Mouse (Mus musculus) urinary bladder, postnatal 25 days (tissue): Measurements from ENCODE around the gene Prss42.

Experiments used
- DNase-seq: peaks from one replicate; pipeline ENCODE4 v3.0.0; 2022; ENCODE audit warnings: low spot score

Prss42 gene

GRCm38 (mm10) chr9:110797866-110798265, at the start of gene Prss42:
Gene Prss42 (plus strand): TSS chr9:110798166.
- DNase-seq, result no peak

- no peak for DNase-seq
These were observed 49.5 kb upstream of the Prss42 start for GRCm38 (mm10) chr9:110748451-110748850.

DNA sequence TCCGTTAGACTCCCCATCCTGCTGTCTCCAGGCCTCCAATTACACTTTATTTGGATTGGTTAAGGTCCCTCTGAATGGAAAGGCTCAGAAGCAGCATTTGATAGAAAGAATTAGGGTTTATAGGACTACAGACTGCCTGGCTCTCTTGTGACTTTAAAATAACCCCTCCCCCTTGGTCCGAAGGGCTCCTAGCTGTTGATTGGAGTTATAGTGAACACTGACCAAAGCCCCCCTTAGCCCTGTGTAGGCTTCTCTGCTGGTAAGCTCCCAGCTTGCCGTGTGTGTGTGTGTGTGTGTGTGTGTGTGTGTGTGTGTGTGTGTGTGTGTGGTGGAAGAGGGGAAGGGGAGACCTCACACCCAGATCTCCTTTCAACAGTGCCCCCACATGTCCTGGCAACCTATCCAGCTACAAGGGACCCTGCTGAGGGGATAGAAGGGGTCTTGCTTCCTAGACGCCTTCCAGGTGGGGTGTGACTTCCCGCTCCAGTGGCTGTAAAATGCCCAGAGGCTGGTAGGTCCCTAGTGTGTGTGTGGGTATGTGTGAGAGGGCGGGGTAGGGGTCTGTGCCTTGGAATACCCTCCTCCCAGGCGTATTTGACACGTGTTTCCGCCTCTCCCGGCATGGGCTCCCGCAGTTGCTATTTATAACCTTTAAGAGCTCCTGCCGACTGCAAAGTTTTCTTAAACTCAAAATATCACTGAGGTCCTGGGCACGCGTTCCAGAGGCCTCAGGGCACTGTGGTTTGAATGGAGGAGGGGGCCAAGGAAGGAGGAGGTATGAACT, 47.4 kb upstream of the Prss42 start:
- no peak for DNase-seq

- no peak for DNase-seq
These were observed 46.6 kb upstream of the Prss42 start for GRCm38 (mm10) chr9:110751412-110751811.

- DNase-seq, result no peak
These were observed 45.0 kb upstream of the Prss42 start for GRCm38 (mm10) chr9:110752917-110753435.

DNA sequence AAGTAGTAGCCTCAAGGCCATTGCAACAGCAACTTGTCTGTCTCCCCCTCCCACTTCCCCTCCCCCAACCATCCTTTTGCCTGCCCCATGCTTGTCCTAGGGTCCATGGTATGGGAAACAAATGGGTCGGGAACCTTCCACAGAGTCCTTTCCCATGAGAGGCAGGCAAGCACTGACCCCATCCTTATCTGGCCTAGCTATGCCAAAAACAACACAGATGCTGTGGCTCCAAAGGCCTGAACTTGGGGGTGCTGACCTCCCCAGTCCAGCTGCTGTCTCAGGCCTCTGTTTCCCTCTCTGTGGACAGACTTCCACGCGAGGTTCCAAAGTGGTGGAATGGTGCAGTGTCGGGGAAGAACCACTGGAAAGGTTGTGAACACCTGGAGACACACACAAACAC, 44.2 kb upstream of the Prss42 start:
- no peak for DNase-seq

GRCm38 (mm10) chr9:110757816-110758215, 40.1 kb upstream of the Prss42 start:
- DNase-seq, result no peak

- DNase-seq, result peak; percentile 59
These were observed 39.4 kb upstream of the Prss42 start for GRCm38 (mm10) chr9:110758605-110759004.

DNA sequence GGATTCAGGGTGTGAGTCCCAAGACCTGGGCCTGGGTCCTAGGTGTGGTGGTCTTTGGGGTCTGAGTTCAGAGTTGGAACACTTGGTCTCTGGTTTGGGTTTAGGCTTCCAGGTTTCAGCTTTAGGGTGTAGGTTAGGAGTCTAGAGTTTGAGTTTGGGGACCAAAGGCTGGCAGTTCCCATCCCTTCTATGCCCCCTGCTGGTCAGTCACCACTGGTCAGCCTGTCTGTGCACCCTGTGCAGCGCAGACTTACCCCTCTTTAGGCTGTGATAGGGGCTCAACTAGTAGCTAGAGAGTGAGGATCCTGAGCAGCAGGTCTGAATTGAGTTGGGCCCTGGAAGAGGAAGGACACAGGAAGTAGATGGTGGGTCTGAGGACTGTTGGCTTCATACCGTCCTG, 38.7 kb upstream of the Prss42 start:
- peak; percentile 64 for DNase-seq

DNA sequence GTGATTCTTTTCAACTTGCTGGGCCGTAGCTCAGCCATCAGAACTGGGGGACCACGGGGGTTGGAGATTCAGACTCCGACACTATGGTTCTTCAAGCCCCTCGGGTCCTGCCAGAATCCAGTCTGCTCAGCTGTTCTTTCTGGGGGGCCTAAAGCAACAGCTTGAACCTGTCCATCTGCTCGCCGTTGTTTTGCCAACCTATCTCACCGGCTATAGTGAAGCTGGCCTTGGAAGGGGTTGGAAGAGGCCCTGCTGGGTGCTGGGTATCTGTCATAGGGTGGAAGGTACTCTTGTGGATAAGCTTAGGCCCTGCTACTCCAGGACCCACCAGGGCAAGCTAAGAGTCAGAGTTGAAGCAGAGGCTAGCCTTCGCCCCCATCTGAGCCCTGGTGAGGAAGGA, 37.1 kb upstream of the Prss42 start:
- no peak for DNase-seq

GRCm38 (mm10) chr9:110762763-110763162, 35.2 kb upstream of the Prss42 start:
- no peak for DNase-seq

DNA sequence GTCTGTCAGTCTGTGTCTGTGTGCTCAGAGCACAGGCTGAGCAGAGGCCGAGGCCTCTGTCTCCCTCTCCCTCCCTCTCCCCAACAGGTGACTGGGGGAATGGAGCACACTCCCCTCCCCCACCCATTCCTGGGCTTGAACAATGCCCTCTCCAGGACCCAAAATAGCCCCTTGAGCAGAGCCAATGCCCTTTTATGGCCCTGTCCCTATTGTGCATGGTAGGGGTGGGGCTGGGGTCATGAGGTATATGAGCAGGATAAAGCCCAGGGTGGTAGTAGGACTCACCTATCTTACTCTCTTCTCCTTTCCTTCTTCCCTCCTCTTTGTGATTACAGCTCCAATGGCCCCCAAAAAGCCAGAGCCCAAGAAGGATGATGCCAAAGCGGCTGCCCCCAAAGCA, 34.6 kb upstream of the Prss42 start:
- no peak for DNase-seq

DNA sequence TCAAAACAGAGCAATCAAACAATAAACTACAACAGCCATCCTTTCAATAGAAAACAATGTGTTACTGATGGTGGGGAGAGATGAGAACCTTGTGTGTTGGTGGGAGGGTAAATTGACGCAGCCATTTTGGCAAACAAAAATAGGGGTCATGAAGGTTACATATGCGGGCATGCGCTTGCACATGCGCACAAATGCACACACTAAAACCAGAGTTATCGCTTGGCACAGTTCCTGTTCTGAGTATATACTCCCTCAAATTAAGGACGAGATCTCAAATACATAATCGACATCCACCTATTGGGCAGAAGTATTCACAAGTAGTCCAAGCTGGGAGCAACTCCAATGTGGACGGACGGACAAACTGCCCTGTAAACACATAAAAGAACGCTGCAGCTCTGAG, 25.6 kb upstream of the Prss42 start:
- no peak for DNase-seq

GRCm38 (mm10) chr9:110774403-110775268, 23.3 kb upstream of the Prss42 start:
- no peak for DNase-seq

DNA sequence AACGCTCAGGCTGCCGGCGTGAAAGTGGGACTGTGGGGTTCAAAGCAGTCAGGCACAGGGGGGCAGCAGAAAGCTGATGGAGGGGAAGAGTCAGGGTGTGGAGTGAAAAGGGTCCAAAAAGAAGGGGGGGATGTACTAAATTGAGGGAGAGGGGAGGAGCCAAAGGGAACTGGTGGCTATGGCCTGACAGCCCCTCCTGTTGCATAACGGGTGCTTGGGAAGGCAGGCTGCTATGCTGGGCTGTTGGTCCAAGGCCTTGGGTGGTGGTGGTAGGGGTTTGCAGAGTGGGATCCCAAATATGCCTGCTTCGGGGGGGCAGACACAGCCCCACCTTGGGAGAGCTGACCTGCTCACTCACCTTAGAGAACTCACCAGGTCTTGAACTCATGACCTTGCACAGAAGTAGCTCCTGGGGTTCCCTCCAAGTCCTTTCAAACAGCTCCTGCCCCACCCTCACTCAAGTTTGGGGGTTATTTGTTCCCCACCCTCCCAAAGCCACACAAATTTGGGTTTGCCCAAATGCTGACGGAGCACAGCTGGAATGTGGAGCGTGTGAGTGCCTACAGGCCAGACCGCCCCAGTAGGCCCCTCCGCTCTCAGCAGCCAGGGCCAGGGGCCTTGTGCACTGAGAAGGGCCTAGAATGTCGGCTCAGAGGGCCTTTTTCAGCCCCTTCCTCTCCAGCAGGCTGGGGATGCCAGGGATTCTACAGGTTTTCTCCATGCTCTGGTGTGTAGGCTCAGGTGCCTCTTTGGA, 22.5 kb upstream of the Prss42 start:
- DNase-seq, result no peak

- no peak for DNase-seq
These were observed 19.9 kb upstream of the Prss42 start for GRCm38 (mm10) chr9:110778100-110778499.

GRCm38 (mm10) chr9:110778559-110778958, 19.4 kb upstream of the Prss42 start:
- DNase-seq, result no peak

- no peak for DNase-seq
These were observed 18.6 kb upstream of the Prss42 start for GRCm38 (mm10) chr9:110779242-110779913.

- DNase-seq, result peak; percentile 96
These were observed 16.7 kb upstream of the Prss42 start for GRCm38 (mm10) chr9:110781256-110781721.

GRCm38 (mm10) chr9:110781731-110782130, 16.2 kb upstream of the Prss42 start:
- peak; percentile 75 for DNase-seq

DNA sequence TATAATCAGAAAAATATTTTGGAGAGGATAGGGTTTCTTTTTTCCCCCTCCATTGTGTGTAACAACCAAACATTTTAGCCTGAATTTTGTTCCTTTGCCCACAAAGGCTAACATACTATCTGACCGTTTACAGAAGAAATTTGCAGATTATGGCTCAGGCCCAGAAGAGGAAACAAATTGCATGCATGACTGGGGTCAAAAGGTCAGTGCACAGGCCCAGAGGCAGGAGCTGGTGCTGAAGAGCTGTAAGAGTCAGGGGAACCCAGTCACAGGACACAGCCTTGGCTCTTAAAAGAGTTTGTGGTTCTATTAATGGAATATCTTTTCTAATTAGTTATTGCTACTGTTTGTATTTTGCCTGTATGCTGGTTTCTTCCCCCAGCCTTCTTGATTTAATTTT, 14.4 kb upstream of the Prss42 start:
- no peak for DNase-seq

DNA sequence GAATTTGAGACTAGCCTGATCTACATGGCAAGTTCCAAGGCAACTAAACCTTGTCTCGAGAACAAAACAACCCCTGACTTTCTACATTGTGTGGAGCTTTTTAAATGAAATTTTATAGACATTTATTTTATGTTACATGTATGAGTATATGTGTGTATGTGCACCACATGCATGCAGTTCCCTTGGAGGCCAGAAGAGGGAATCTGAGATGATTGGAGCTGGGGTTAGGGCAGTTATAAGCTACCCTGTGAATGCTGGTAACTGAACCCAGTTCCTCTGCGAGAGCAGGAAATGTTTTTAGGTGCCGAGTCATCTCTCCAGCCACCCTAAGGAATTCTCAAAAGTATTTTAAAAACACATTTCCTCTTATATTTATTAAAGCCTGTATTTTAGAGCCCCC, 9.8 kb upstream of the Prss42 start:
- DNase-seq, result no peak
